Mouse (Mus musculus) cerebellum, postnatal 4 days (tissue): ENCODE data around the gene Uri1.

Experiments used
- DNase-seq, 2 experiments: peaks; one replicate each; pipeline ENCODE4 v3.0.0; 2022; ENCODE audit warnings: low spot score in 2 of 2, mixed read lengths in 1 of 2

Uri1 gene

DNA sequence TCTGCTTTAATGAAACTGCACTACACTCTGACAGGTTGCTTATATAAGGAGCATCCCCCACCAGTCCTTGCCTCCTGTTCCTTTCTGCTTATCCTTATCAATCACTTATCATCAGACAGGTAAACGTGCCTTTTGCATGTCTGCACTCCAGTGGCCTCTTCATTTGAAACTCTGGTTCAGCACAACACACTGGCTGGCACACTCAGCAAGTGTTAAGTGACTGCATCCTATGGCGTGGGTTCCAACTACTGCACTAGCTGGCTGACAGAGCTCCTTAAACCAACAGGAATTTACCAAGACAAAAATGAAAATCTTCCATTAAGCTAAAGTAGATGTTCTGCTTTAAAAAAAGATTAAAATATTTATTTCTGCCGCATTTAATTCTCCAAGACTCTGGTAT lies 9.4 kb downstream of the Uri1 start:
- DNase-seq, result no peak

GRCm38 (mm10) chr7:38012811-38013210 lies 10.5 kb downstream of the Uri1 start:
- DNase-seq, result no peak

GRCm38 (mm10) chr7:38008359-38008758 lies 15.0 kb downstream of the Uri1 start:
- DNase-seq, result no peak

DNA sequence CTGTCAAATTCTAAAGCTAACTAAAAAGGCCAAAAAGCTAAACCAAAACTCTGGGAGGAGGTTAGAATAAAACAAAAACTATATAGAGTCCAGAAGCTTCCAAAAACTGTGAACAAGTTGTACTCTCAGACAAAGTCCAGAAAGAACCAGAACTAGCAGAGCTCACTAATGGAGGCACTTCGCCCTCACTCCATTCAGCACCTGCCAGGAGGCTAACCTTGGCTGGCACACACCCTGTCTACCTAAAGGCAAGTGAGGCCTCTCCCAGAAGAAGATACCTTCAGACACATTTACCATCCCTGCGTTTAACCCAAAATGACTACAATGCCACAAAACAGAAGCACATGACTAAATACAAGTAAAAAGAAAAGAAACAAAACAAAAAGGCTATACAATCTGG lies 20.9 kb downstream of the Uri1 start:
- DNase-seq, result no peak

DNA sequence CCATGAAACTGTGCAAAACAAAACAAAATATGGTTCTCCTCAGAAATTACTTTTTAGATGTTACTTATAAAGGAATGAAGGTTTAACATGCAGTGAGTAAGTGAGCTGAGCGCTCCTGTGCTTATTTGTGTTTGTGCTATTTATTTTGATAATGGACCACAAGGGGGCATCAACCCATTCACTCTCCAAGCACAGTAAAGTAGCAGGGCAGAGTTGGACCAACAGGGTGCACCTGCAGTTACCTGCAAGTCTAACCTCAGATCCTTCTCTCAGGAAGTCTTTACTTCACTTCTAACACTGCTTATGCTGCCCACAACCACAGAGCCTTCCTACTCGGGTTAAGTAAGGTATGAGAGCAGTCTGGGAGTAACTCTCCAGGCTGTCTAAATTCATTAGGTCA lies 23.7 kb downstream of the Uri1 start:
- DNase-seq, result no peak

- DNase-seq, result no peak
Measured at GRCm38 (mm10) chr7:37992861-37993260, 30.5 kb downstream of the Uri1 start.

DNA sequence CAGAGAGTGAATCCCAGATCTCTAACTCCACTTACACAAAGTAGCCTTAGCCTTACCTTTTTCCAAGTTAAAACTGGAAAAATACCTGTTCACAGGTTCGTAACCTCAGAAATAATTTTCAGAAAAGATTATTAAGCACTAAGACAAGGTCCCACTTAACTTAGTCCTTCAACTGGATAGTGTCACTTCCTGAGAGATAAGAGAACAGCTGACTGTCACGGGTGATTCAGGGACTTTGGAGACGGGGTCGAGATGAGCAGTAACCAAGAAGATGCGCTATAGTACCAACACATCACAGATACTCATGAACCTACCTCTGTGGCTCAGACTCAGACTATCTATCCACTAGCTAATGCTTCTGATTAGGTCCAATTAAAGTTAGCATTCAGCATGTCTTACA lies 38.5 kb downstream of the Uri1 start:
- DNase-seq, result no peak

- DNase-seq, result no peak
Measured at GRCm38 (mm10) chr7:37983471-37983870, 39.9 kb downstream of the Uri1 start.

GRCm38 (mm10) chr7:37979729-37980128 lies 43.6 kb downstream of the Uri1 start:
- no peak for DNase-seq

- DNase-seq, result no peak
Measured at GRCm38 (mm10) chr7:37978412-37978811, 44.9 kb downstream of the Uri1 start.

DNA sequence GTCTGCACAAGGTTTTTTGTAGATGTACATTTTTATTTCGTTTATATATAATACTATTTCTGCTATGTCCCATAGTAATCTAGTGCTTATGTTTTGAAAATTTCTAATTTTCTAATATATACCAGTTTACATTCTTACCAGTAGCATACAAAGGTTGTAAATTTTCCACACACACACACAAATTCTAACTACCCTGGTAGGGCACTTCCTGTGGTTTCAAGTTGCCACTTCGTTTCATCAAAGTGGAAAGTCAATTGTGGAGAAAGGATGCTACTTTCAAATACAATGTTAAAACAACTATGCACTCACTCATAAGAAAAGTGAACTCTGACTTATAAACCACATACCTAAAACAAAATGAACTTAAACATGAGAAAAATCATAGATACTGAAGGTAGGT lies 45.7 kb downstream of the Uri1 start:
- DNase-seq, result no peak

DNA sequence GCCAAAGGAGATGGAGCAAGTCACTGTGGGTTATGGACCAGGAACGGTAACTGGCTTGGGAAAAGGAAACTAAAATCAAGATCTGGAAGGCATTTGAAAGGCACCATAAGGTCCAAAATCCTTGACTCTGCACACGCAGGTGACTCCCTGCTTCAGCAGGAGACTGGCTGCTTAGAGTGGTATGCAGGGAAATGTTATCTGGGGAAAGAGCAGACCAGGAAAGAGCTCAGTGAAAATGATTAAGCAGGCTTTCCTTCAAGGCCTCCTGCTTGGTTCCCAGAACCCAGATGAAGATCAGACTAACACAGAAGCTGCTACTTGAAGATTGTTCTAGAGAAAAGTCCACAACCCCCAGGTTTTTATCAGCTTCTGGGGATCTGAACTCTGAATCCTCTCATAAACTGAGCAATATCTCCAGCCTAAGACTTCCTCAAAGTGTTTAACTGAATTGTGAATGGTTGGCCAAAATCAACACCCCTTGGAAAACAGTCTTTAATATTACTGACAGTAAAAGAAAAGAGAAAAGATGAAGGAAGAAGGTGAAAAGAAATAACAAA lies 50.3 kb downstream of the Uri1 start:
- DNase-seq, result no peak

- DNase-seq, result peak in 1 of 2 experiments; percentile 6
Measured at GRCm38 (mm10) chr7:37972571-37972970, 50.8 kb downstream of the Uri1 start.

DNA sequence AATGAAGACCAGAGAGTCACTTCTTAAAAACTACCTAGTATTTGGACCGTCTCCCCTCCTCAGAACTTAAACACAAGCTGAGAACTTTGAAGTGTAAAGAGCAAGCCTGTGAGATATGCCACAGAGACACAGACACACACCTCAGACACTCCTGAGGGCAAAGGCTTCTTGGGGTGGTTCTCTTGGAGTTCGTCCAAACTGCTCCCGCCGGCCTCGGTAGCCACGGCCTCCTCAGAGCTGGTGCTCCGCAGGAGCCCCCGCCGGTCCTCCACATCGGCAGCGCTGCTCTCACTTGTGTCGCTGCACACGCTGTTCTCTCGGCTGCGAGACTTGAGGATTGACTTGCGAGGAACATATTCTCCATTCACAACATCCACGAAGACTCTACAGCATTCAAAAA lies 61.0 kb downstream of the Uri1 start:
- no peak for DNase-seq

GRCm38 (mm10) chr7:37961247-37961646 lies 62.1 kb downstream of the Uri1 start:
- no peak for DNase-seq

- no peak for DNase-seq
Measured at GRCm38 (mm10) chr7:37951841-37952240, 71.5 kb downstream of the Uri1 start.

GRCm38 (mm10) chr7:37936459-37936858 lies 86.9 kb downstream of the Uri1 start:
- no peak for DNase-seq

- DNase-seq, result no peak
Measured at GRCm38 (mm10) chr7:37935786-37936185, 87.6 kb downstream of the Uri1 start.

DNA sequence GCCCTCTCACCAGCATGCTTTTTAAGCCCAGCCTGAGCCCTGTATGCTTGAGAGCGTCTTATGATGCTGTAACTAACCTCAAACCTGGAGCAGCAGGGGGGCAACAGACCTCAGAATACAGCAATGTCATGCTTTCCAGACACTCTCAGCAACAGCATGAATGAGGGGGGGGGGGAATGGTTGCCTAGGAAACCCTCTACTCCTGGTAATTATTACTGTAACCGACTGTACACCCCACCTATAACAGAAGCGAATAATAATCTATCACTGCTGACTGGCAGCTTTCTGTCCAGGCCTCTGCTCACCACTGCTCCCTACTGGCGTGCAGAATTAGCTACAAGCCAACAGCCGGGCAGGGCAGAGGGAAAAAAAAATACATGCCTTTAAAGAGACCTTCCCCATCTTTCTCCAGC lies 88.6 kb downstream of the Uri1 start:
- peak in 1 of 2 experiments; percentile 73 for DNase-seq

GRCm38 (mm10) chr7:37933754-37934308 lies 89.5 kb downstream of the Uri1 start:
- no peak for DNase-seq

DNA sequence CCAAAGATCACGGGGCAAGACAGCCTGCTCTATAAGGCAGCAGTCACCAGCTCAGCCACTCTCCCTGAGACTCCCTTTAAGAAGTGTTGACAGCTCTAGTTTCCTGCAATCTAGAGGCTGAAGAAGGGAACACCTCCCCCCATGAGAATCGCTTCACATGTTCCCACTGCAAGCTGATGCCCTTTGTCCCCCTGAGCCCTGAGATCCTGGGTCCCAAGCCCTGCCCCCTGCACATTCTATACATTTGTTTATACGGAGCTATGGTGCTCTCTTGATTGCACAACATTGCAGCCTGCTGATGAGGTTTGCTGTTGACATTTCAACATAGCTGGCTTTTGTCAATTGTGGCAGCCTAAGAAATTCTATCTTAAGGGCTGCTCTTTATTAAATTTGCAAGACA lies 91.7 kb downstream of the Uri1 start:
- no peak for DNase-seq

DNA sequence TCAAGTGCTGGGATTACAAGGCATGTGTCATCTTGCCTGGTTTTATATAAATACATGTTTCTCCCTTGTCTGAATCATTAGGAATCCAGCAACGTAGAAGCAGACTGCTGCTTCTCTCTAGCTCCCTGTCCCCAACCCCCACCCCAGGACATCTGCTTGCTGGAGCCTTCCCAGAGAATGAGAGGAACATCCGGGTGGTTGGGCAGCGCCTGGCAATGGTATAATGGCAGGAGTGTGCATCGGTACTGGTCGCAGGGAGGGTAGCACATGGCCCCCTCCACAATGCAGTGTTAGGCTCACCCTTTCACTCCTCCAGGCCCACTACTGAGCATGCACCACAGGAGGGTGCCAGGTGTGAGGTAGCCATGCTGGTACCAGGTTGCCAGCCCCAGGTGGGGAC lies 93.6 kb downstream of the Uri1 start:
- DNase-seq, result peak in 1 of 2 experiments; percentile 47

- no peak for DNase-seq
Measured at GRCm38 (mm10) chr7:37922999-37923398, 100.4 kb downstream of the Uri1 start.
